Mouse (Mus musculus) CH12.LX (cell line): ENCODE data around the gene Gm37240. TPM values are rescaled to one million over a fixed set of nuclear protein-coding genes. Genes with fewer than 3 reads are reported as not detected.

ENCODE experiments used
- DNase-seq: peaks from one replicate; pipeline ENCODE4 v3.0.0-alpha.2; 2013; ENCODE audit errors: extremely low read depth
- H3K27ac ChIP-seq: 2 replicates; pipeline ENCODE4 v1.5.1; 2012; ENCODE audit warnings: low read depth, mild to moderate bottlenecking, control low read depth, moderate library complexity; ENCODE audit not compliant: insufficient read depth
- H3K27me3 ChIP-seq: replicated peaks from 2 replicates; pipeline ENCODE3; 2012; ENCODE audit warnings: inconsistent platforms
- H3K36me3 ChIP-seq, 2 experiments: replicated peaks in 1 of 2; 2 replicates each; pipeline versions ENCODE3 to v1.6.1; 2012; ENCODE audit warnings: inconsistent platforms in 1 of 2, low read length in 1 of 2, mild to moderate bottlenecking in 1 of 2, mixed read lengths in 1 of 2, moderate library complexity in 1 of 2; ENCODE audit not compliant: control insufficient read depth in 1 of 2, insufficient read depth in 1 of 2
- H3K4me1 ChIP-seq, 2 experiments: 2 replicates each; pipeline ENCODE4 v1.6.1; 2012; ENCODE audit warnings: inconsistent platforms in 1 of 2, moderate library complexity in 1 of 2; ENCODE audit not compliant: insufficient read depth in 2 of 2, control insufficient read depth in 1 of 2
- H3K4me2 ChIP-seq: 2 replicates; pipeline ENCODE4 v1.6.1; 2012; ENCODE audit warnings: low read depth, mild to moderate bottlenecking, control low read depth; ENCODE audit not compliant: poor library complexity, insufficient read depth, severe bottlenecking
- H3K4me3 ChIP-seq, 3 experiments: fragments of 150-350 bp in 1 of 3; sonication (generic) in 1 of 3; replicated peaks in 1 of 3; 2 replicates each; pipeline versions ENCODE3 to v1.5.1; 2011 to 2012; ENCODE audit warnings: low read depth in 2 of 3, low read length in 2 of 3, mild to moderate bottlenecking in 2 of 3, moderate library complexity in 2 of 3, control low read depth in 1 of 3, improper control_type of control experiment in 1 of 3, inconsistent platforms in 1 of 3, mixed read lengths in 1 of 3; ENCODE audit not compliant: poor library complexity in 1 of 3
- H3K79me2 ChIP-seq: replicated peaks from 2 replicates; pipeline ENCODE4 v1.6.1; 2012; ENCODE audit warnings: mild to moderate bottlenecking, moderate library complexity; ENCODE audit not compliant: control insufficient read depth, poor library complexity, insufficient read depth, severe bottlenecking; ENCODE audit errors: extremely low read depth
- H3K9ac ChIP-seq: 2 replicates; pipeline ENCODE4 v1.6.1; 2012; ENCODE audit warnings: low read depth, mild to moderate bottlenecking, control low read depth, moderate library complexity; ENCODE audit not compliant: insufficient read depth
- H3K9me3 ChIP-seq: replicated peaks from 2 replicates; pipeline ENCODE3; 2012; ENCODE audit warnings: low read length, inconsistent platforms, mixed read lengths
- BHLHE40 ChIP-seq: IDR thresholded peaks from 2 replicates; pipeline ENCODE4 v1.6.1; 2011; ENCODE audit warnings: mild to moderate bottlenecking, low read depth, low read length, improper control_type of control experiment
- CHD2 ChIP-seq: IDR thresholded peaks from 2 replicates; pipeline ENCODE4 v1.6.1; 2011; ENCODE audit warnings: low read length, improper control_type of control experiment
- CTCF ChIP-seq, 2 experiments: IDR thresholded peaks in 1 of 2; conservative IDR thresholded peaks in 1 of 2; 2 replicates each; pipeline ENCODE4 v1.5.1; 2011 to 2012; ENCODE audit warnings: low read depth in 2 of 2, low read length in 2 of 2, improper control_type of control experiment in 1 of 2, inconsistent platforms in 1 of 2, mild to moderate bottlenecking in 1 of 2, moderate library complexity in 1 of 2
- E2F4 ChIP-seq: IDR thresholded peaks from 2 replicates; pipeline ENCODE4 v1.6.1; 2011; ENCODE audit warnings: low read depth, low read length, improper control_type of control experiment; ENCODE audit not compliant: insufficient replicate concordance
- JUND ChIP-seq: conservative IDR thresholded peaks from 2 replicates; pipeline ENCODE4 v1.6.1; 2011; ENCODE audit warnings: low read depth, low read length, improper control_type of control experiment
- MAFK ChIP-seq: IDR thresholded peaks from 2 replicates; pipeline ENCODE4 v1.6.1; 2011; ENCODE audit warnings: low read length, improper control_type of control experiment; ENCODE audit not compliant: insufficient replicate concordance
- MAX ChIP-seq: IDR thresholded peaks from 2 replicates; pipeline ENCODE4 v1.6.1; 2011; ENCODE audit warnings: low read length, improper control_type of control experiment
- MEF2A ChIP-seq: IDR thresholded peaks from 2 replicates; pipeline ENCODE4 v1.6.1; 2014; ENCODE audit warnings: low read depth, mild to moderate bottlenecking, inconsistent platforms, low read length, improper control_type of control experiment, borderline replicate concordance
- POLR2AphosphoS2 ChIP-seq: IDR thresholded peaks from 2 replicates; pipeline ENCODE4 v1.6.1; 2011; ENCODE audit warnings: low read depth, low read length, improper control_type of control experiment
- SIN3A ChIP-seq: IDR thresholded peaks from 2 replicates; pipeline ENCODE4 v1.6.1; 2012; ENCODE audit warnings: low read length, improper control_type of control experiment, inconsistent platforms
- TBP ChIP-seq: conservative IDR thresholded peaks from 2 replicates; pipeline ENCODE4 v1.6.1; 2011; ENCODE audit warnings: low read depth, low read length, improper control_type of control experiment
- UBTF ChIP-seq: IDR thresholded peaks from 2 replicates; pipeline ENCODE4 v1.6.1; 2012; ENCODE audit warnings: low read depth, mild to moderate bottlenecking, inconsistent platforms, low read length, improper control_type of control experiment, moderate library complexity
- USF1 ChIP-seq: IDR thresholded peaks from 2 replicates; pipeline ENCODE4 v1.6.1; 2014; ENCODE audit warnings: low read depth, mild to moderate bottlenecking, inconsistent platforms, low read length, improper control_type of control experiment
- ZNF384 ChIP-seq: IDR thresholded peaks from 2 replicates; pipeline ENCODE4 v1.6.1; 2012; ENCODE audit warnings: low read depth, low read length, improper control_type of control experiment, inconsistent platforms
- dilution Hi-C: fragments of 300-500 bp; cut with MboI; formaldehyde crosslinking; loops from 2 replicates; pipeline ENCODE4 v1.14.3; 2020; ENCODE audit warnings: low sequenced_read_pairs; ENCODE audit not compliant: extremely low pct_unique_long_range_greater_than_20kb, extremely low pct_ligation_motif_present
- in situ Hi-C: fragments of 300-500 bp; cut with MboI; formaldehyde crosslinking; loops from 3 replicates; pipeline ENCODE4 v1.14.3; 2019; ENCODE audit warnings: low sequenced_read_pairs, low pct_ligation_motif_present, low pct_unique_long_range_greater_than_20kb, mixed read lengths
- polyA plus RNA-seq: library from polyadenylated mRNA; unstranded; fragments of >175 nt; gene quantifications from 2 replicates; pipeline ENCODE4 v1.2.1, GENCODE M21; 2012; ENCODE audit warnings: low read depth; ENCODE audit not compliant: insufficient read length
- total RNA-seq, 2 experiments: library from RNA; depleted of rRNA; stranded (reverse); fragments of 300-350 nt in 1 of 2; fragments of >200 nt in 1 of 2; gene quantifications; 2 replicates each; pipeline ENCODE4 v1.2.3; 2012 to 2014

Gene Gm37240
- total and polyA plus RNA-seq, 3 experiments: 0.08 to 0.19 (median 0.14) TPM

GRCm38 (mm10) chr3:85885906-85886305 lies 1.4 kb downstream of the Gm37240 start:
- H3K4me3 ChIP-seq: no peak overlapping the region
- H3K4me1 ChIP-seq: peaks cover 3 to 19% of the 10 kb centered on the region in 2 experiments; a peak in 3 of 4 replicates
- H3K27ac ChIP-seq: no peak overlapping the region
- in situ Hi-C loops: no loop called here
- TF ChIP-seq SIN3A (no peak), MAFK (no peak), E2F4 (no peak)
- H3K9me3 ChIP-seq: no peaks in the 10 kb centered on the region
- H3K79me2 ChIP-seq: no peaks in the 10 kb centered on the region
- no peak overlapping the region for H3K4me2 ChIP-seq
- no peaks in the 10 kb centered on the region for H3K36me3 ChIP-seq
- no peak for DNase-seq
- H3K9ac ChIP-seq: no peak overlapping the region
- peaks cover 34% of the 10 kb centered on the region for H3K27me3 ChIP-seq
- dilution Hi-C loops: no loop called here

GRCm38 (mm10) chr3:85880687-85881086 lies 6.6 kb downstream of the Gm37240 start:
- no peak for DNase-seq
- in situ Hi-C loops: no loop called here
- Histone ChIP-seq H3K27ac (no peak overlapping the region), H3K9me3 (no peaks in the 10 kb centered on the region)
- peak; percentile 12; the same call in 1 of the 2 replicates for TF ChIP-seq MAFK
- no peak for TF ChIP-seq USF1
- TF ChIP-seq UBTF: no peak
- no peak for TF ChIP-seq BHLHE40
- TF ChIP-seq, all 38 proteins: peak for 1
- H3K36me3 ChIP-seq: no peaks in the 10 kb centered on the region
- peaks cover 7% of the 10 kb centered on the region for H3K27me3 ChIP-seq
- no peak overlapping the region for H3K4me3 ChIP-seq
- no peaks in the 10 kb centered on the region for H3K79me2 ChIP-seq
- H3K4me1 ChIP-seq: no peaks in the 10 kb centered on the region
- H3K9ac ChIP-seq: no peak overlapping the region
- dilution Hi-C loops: no loop called here
- H3K4me2 ChIP-seq: no peak overlapping the region

DNA sequence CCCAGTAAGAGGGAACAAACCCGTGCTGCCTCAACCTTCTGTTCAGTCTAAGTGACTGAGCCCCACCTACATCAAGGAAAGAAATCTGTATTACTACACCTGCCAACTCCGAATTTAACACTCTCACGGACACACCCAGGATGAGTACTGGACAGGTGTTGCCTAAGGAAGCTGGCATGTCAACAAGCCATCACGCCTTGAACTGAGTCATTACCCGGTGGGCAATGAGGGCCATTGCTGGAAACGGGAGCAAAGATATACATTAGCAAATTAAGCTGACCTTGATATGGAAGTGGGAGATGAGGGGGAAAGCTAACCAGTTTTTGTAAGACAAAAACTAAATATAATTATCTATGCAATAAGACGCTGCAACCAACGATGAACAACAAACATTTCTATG lies 7.2 kb downstream of the Gm37240 start:
- no peak for TF ChIP-seq TBP
- no peak for TF ChIP-seq MEF2A
- TF ChIP-seq POLR2AphosphoS2: no peak
- TF ChIP-seq ZNF384: no peak
- no peak for TF ChIP-seq JUND
- TF ChIP-seq CTCF (conservative IDR thresholded peaks at IDR 0.05 in 1 of 2, IDR thresholded peaks at IDR 0.05 in 1 of 2; ENCODE audit: low read depth in 2 of 2, low read length in 2 of 2): no peak
- no peak for TF ChIP-seq CHD2
- no peak for TF ChIP-seq MAX
- no peak for TF ChIP-seq SIN3A
- Histone ChIP-seq H3K9ac (no peak overlapping the region), H3K9me3 (no peaks in the 10 kb centered on the region), H3K4me2 (no peak overlapping the region), H3K79me2 (no peaks in the 10 kb centered on the region), H3K36me3 (no peaks in the 10 kb centered on the region), H3K27me3 (peaks cover 5% of the 10 kb centered on the region), H3K4me1 (no peaks in the 10 kb centered on the region), H3K27ac (no peak overlapping the region), H3K4me3 (no peak overlapping the region)
- in situ Hi-C loops: no loop called here
- dilution Hi-C loops: no loop called here
- DNase-seq: no peak
